Mouse (Mus musculus) liver, embryonic 12.5 days (tissue): ENCODE measurements around the gene H2afz. TPM values are rescaled to one million over a fixed set of nuclear protein-coding genes. Genes with fewer than 3 reads are reported as not detected.
A peak's percentile ranks its signal among the peaks of the same experiment; 100 is the strongest.
"Not testable (repeated sequence)": the region's sequence is repeated elsewhere in the genome, so short reads cannot be mapped to it uniquely, and the experiment has no call there.

Source experiments
- ATAC-seq: fragments of 200-750 bp; cut with Nextera tagmentation; 2 replicates; pipeline ENCODE4 v1.8.0; 2017; ENCODE audit warnings: moderate number of reproducible peaks, mild to moderate bottlenecking, moderate library complexity
- H3K27ac ChIP-seq: fragments of 300-500 bp; sonication (generic); 2 replicates; pipeline ENCODE4 v1.5.1; 2016; ENCODE audit warnings: mild to moderate bottlenecking
- H3K27me3 ChIP-seq: fragments of 300-500 bp; sonication (generic); replicated peaks from 2 replicates; pipeline ENCODE4 v1.6.1; 2016; ENCODE audit warnings: mild to moderate bottlenecking, moderate library complexity
- H3K36me3 ChIP-seq: fragments of 300-500 bp; sonication (generic); 2 replicates; pipeline ENCODE4 v1.6.1; 2016; ENCODE audit warnings: mild to moderate bottlenecking, moderate library complexity
- H3K4me1 ChIP-seq: fragments of 300-500 bp; sonication (generic); 2 replicates; pipeline ENCODE4 v1.6.1; 2016
- H3K4me2 ChIP-seq: fragments of 300-500 bp; sonication (generic); 2 replicates; pipeline ENCODE4 v1.6.1; 2016; ENCODE audit warnings: mild to moderate bottlenecking, moderate library complexity
- H3K4me3 ChIP-seq: fragments of 300-500 bp; sonication (generic); 2 replicates; pipeline ENCODE4 v1.5.1; 2016; ENCODE audit warnings: mild to moderate bottlenecking, moderate library complexity
- H3K9ac ChIP-seq: fragments of 300-500 bp; sonication (generic); 2 replicates; pipeline ENCODE4 v1.6.1; 2016; ENCODE audit warnings: mild to moderate bottlenecking, moderate library complexity
- H3K9me3 ChIP-seq: fragments of 300-500 bp; sonication (generic); replicated peaks from 2 replicates; pipeline ENCODE4 v1.6.1; 2016; ENCODE audit warnings: mild to moderate bottlenecking, moderate library complexity
- WGBS: fragments of 180-500 bp; shearing (Covaris S2); methylation state at CpG from one replicate; pipeline ENCODE4 v1.1.7; 2016; ENCODE audit not compliant: insufficient replicate concordance; 5-methylcytosine and 5-hydroxymethylcytosine counted together
- polyA plus RNA-seq: library from polyadenylated mRNA; unstranded; fragments of >200 nt; fragmentation: Nextera tagmentation; extraction: Ambion mirVana; gene quantifications from 2 replicates; pipeline ENCODE4 v1.2.1, GENCODE M21; 2016

H2afz gene
- polyA plus RNA-seq, 1 experiment from 2014 or later = 1,643 TPM

DNA sequence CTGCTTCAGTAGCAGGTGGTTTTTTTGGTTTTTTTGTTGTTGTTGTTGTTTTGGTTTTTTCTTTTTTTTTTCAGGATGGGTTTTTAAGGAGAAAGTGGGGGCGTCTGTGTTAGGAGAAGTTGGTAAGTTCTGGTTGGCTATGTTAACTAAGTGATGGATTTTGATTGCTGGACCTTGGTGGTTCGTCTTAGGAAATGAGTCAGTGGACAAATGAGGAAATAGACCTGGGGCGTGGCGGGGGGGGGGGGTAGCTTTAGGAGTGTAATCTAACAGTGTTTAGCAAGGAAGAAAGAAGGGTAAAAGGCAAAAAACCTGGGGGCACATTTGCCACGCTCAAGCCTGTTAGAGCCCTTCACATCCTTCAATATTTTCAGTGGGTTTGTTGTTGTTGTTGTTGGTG, 17.7 kb upstream of the H2afz start:
- H3K4me3 ChIP-seq = no peak overlapping the region
- no peak overlapping the region for H3K27ac ChIP-seq
- ATAC-seq = no peak
- no peaks in the 10 kb centered on the region for H3K9me3 ChIP-seq
- no peak overlapping the region for H3K4me2 ChIP-seq
- 22% methylated on average over 5 of the region's 5 CpGs for WGBS
- H3K36me3 ChIP-seq = no peaks in the 10 kb centered on the region
- H3K4me1 ChIP-seq = peaks cover 15% of the 10 kb centered on the region
- H3K9ac ChIP-seq = no peak overlapping the region
- H3K27me3 ChIP-seq = no peaks in the 10 kb centered on the region

- H3K36me3 ChIP-seq = no peaks in the 10 kb centered on the region
- 73% methylated on average over 9 of the region's 9 CpGs for WGBS
- no peak overlapping the region for H3K4me3 ChIP-seq
- peaks cover 15% of the 10 kb centered on the region for H3K4me1 ChIP-seq
- no peak for ATAC-seq
- no peak overlapping the region for H3K27ac ChIP-seq
- H3K9ac ChIP-seq = no peak overlapping the region
- no peaks in the 10 kb centered on the region for H3K9me3 ChIP-seq
- H3K27me3 ChIP-seq = no peaks in the 10 kb centered on the region
- no peak overlapping the region for H3K4me2 ChIP-seq
Measured at GRCm38 (mm10) chr3:137848354-137848753, 15.9 kb upstream of the H2afz start.

GRCm38 (mm10) chr3:137849697-137850096, 14.6 kb upstream of the H2afz start:
- Histone ChIP-seq H3K4me3 (no peak overlapping the region), H3K36me3 (no peaks in the 10 kb centered on the region), H3K4me2 (no peak overlapping the region), H3K9ac (no peak overlapping the region), H3K27ac (no peak overlapping the region), H3K9me3 (no peaks in the 10 kb centered on the region), H3K27me3 (no peaks in the 10 kb centered on the region), H3K4me1 (peaks cover 5% of the 10 kb centered on the region; the same call in 1 of the 2 replicates)
- 73% methylated on average over 5 of the region's 5 CpGs for WGBS
- ATAC-seq = peak; percentile 76; the same call in 1 of the 2 replicates

GRCm38 (mm10) chr3:137851196-137851595, 13.1 kb upstream of the H2afz start:
- Histone ChIP-seq H3K4me3 (no peak overlapping the region), H3K27ac (no peak overlapping the region), H3K27me3 (no peaks in the 10 kb centered on the region), H3K4me1 (no peaks in the 10 kb centered on the region), H3K36me3 (no peaks in the 10 kb centered on the region), H3K9ac (no peak overlapping the region), H3K4me2 (no peak overlapping the region), H3K9me3 (no peaks in the 10 kb centered on the region)
- no peak for ATAC-seq
- 70% methylated on average over 2 of the region's 2 CpGs for WGBS

GRCm38 (mm10) chr3:137853011-137853410, 11.3 kb upstream of the H2afz start:
- H3K4me3 ChIP-seq, H3K27me3 ChIP-seq, H3K9ac ChIP-seq, H3K36me3 ChIP-seq, ATAC-seq, H3K4me2 ChIP-seq, H3K4me1 ChIP-seq, H3K27ac ChIP-seq, H3K9me3 ChIP-seq: not testable (repeated sequence)
- 75% methylated on average over 1 of the region's 1 CpGs for WGBS

GRCm38 (mm10) chr3:137855328-137855727, 9.0 kb upstream of the H2afz start:
- Histone ChIP-seq H3K4me1 (peaks cover 5% of the 10 kb centered on the region; the same call in 1 of the 2 replicates), H3K9me3 (no peaks in the 10 kb centered on the region), H3K4me2 (no peak overlapping the region), H3K9ac (no peak overlapping the region), H3K27ac (no peak overlapping the region), H3K36me3 (no peaks in the 10 kb centered on the region), H3K4me3 (no peak overlapping the region), H3K27me3 (no peaks in the 10 kb centered on the region)
- no peak for ATAC-seq
- 54% methylated on average over 3 of the region's 3 CpGs for WGBS

DNA sequence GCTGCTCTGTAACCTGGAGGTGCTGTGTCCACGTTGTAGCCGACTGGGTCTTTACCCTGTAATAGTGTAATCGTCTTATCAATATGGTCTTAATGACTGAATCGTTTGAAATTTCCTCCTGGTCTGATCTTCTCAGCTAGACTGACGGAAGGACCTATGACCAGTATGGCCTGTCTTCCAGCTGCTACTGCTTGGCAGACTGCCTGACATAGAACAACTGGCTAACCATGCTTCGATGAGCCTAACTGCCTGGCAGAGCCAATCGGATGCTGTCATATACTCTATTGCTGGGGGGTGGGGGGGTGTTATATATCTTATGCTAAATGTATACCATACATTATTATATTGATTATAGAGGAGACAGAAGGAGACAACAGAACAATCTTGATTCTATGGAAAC, 8.2 kb upstream of the H2afz start:
- H3K27ac ChIP-seq = no peak overlapping the region
- no peak for ATAC-seq
- no peaks in the 10 kb centered on the region for H3K27me3 ChIP-seq
- no peak overlapping the region for H3K9ac ChIP-seq
- no peaks in the 10 kb centered on the region for H3K9me3 ChIP-seq
- H3K4me2 ChIP-seq = no peak overlapping the region
- H3K36me3 ChIP-seq = no peaks in the 10 kb centered on the region
- peaks cover 11% of the 10 kb centered on the region; the same call in 1 of the 2 replicates for H3K4me1 ChIP-seq
- H3K4me3 ChIP-seq = no peak overlapping the region
- WGBS = 67% methylated on average over 7 of the region's 7 CpGs

DNA sequence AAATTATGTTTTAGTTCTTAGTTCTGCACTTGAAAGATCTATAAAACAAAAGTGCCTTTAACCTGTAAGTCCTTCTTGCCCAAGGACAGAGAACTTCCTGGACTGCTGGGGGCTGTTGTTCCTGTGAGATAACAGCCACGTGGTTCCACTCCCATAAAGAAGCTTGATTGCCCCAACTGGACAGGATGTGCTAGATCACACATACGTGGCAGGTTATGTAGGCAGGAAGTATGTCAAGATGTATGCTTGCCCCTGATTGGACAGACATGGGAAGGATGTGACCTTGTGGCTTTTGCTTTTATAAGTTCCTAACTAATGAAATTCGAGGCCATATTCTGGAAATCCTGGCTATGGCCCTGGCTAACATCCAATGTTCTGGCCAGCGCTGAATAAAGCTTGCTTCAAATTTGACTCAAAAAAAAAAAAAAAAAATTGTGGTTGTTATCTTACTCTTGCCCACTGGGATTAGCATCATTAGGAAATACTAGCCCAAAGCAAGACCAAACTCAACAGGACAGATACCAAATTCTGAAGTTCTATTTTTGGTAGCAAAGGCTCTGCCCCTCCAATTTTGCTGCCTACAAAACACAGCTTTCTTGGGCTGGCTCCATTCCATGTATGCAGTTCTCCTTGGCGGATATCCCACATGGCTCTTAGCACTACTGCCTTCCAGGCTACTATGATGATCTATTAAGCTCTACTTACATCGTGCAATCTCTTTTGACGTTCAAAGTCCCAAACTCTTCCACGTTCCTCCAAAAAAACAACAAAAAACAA, 3.7 kb upstream of the H2afz start:
- Histone ChIP-seq H3K9ac (no peak overlapping the region), H3K4me3 (no peak overlapping the region), H3K4me1 (peaks cover 18% of the 10 kb centered on the region), H3K27me3 (no peaks in the 10 kb centered on the region), H3K9me3 (no peaks in the 10 kb centered on the region), H3K27ac (no peak overlapping the region), H3K4me2 (no peak overlapping the region), H3K36me3 (no peaks in the 10 kb centered on the region)
- no peak for ATAC-seq
- WGBS = 55% methylated on average over 8 of the region's 8 CpGs

DNA sequence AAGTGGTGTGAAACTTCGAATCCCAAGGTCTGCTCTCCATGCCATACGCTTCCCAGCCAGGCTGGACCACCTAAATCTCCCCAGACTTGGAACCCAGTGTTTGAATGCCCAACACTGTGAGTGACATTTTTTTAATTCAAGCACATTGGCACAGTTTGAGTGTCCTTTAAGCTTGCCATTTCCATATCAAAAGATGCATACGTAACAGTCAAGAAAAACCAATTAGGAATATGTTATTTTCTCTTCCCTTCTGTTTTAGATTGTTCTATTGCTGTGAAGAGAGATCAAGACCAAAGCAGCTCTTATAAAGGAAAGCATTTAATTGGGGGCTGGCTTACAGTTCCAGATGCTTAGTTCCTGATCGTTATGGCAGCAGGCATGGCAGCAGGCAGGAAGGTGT, 2.9 kb upstream of the H2afz start:
- ATAC-seq = no peak

GRCm38 (mm10) chr3:137862600-137862999, 1.7 kb upstream of the H2afz start:
- Histone ChIP-seq H3K4me1 (peaks cover 33% of the 10 kb centered on the region), H3K9me3 (no peaks in the 10 kb centered on the region), H3K4me2 (no peak overlapping the region), H3K27ac (no peak overlapping the region), H3K27me3 (no peaks in the 10 kb centered on the region), H3K4me3 (no peak overlapping the region), H3K9ac (no peak overlapping the region), H3K36me3 (peaks cover 14% of the 10 kb centered on the region)
- ATAC-seq = no peak
- WGBS = 80% methylated on average over 3 of the region's 3 CpGs

More for the DNA sequence above, 2.9 kb upstream of the H2afz start:
- H3K9me3 ChIP-seq = no peaks in the 10 kb centered on the region
- H3K36me3 ChIP-seq = peaks cover 6% of the 10 kb centered on the region
- no peak overlapping the region for H3K4me3 ChIP-seq
- no peaks in the 10 kb centered on the region for H3K27me3 ChIP-seq
- no peak overlapping the region for H3K27ac ChIP-seq
- no peak overlapping the region for H3K4me2 ChIP-seq
- peaks cover 24% of the 10 kb centered on the region for H3K4me1 ChIP-seq
- WGBS = 88% methylated on average over 4 of the region's 4 CpGs
- no peak overlapping the region for H3K9ac ChIP-seq

DNA sequence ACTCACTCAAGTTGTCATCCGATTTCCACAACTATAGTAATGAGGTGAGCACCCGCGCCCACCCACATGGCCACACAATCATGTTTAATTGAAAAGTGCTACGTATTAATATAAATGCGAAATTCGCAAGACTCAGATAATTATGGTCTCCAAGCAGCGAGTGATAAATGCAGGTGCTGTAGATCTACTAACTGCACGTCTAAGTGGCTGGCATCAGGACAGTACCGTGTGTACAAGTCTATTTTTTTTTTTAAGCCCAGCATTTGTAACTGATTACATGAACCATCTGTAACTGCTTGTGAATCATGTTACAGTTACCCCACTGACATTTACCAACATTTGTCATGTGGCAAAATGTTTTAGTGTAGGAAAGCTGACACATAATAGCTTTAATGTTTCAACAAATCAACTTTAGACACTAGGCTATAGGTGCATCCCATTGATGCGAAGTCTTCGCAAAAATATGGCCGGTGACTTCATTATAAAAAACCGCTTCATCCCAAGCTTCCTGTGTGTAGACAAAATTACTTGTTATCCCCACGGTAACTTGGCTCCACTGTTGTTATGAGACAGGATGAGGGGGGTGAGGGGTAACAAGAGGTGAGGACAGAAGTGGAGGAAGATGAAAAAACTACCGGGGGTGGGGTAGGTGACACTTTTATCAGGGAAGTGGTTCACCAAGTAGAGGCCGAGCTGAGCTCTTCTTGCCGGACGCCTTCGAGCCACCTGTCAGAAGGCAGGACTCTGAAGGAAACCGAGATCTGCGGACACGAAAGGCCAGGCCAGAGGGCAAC, 760 bp upstream of the H2afz start:
- no peak for ATAC-seq
- H3K27ac ChIP-seq = peak overlapping the region; percentile 91
- H3K4me1 ChIP-seq = peaks cover 31% of the 10 kb centered on the region
- WGBS = 37% methylated on average over 22 of the region's 22 CpGs
- peak overlapping the region; percentile 83 for H3K4me2 ChIP-seq
- peak overlapping the region; percentile 77 for H3K9ac ChIP-seq
- H3K4me3 ChIP-seq = peak overlapping the region; percentile 93
- peaks cover 14% of the 10 kb centered on the region for H3K36me3 ChIP-seq
- H3K9me3 ChIP-seq = no peaks in the 10 kb centered on the region
- no peaks in the 10 kb centered on the region for H3K27me3 ChIP-seq
